Mouse (Mus musculus) heart, embryonic 16.5 days (tissue): ENCODE results near the gene Nab2. TPM values are rescaled to one million over a fixed set of nuclear protein-coding genes. Genes with fewer than 3 reads are reported as not detected.

Experiments
- ATAC-seq: fragments of 200-750 bp; cut with Nextera tagmentation; replicated peaks from 2 replicates; pipeline ENCODE4 v1.8.0; 2017; ENCODE audit warnings: moderate number of reproducible peaks; ENCODE audit not compliant: insufficient read depth, low FRiP score; ENCODE audit errors: extremely low read depth
- H3K27ac ChIP-seq: fragments of 300-500 bp; sonication (generic); 2 replicates; pipeline ENCODE4 v1.5.1; 2014; ENCODE audit warnings: mild to moderate bottlenecking, low read length, control low read depth, moderate library complexity
- H3K27me3 ChIP-seq: fragments of 300-500 bp; sonication (generic); 2 replicates; pipeline ENCODE4 v1.6.1; 2014; ENCODE audit warnings: low read length, mixed read lengths; ENCODE audit not compliant: control insufficient read depth, insufficient read depth
- H3K36me3 ChIP-seq: fragments of 300-500 bp; sonication (generic); 2 replicates; pipeline ENCODE4 v1.6.1; 2014; ENCODE audit not compliant: control insufficient read depth, insufficient read depth
- H3K4me1 ChIP-seq: fragments of 300-500 bp; sonication (generic); 2 replicates; pipeline ENCODE4 v1.6.1; 2014; ENCODE audit warnings: low read length, mixed read lengths; ENCODE audit not compliant: control insufficient read depth, insufficient read depth
- H3K4me2 ChIP-seq: fragments of 300-500 bp; sonication (generic); 2 replicates; pipeline ENCODE4 v1.6.1; 2014; ENCODE audit warnings: low read depth, mild to moderate bottlenecking, control low read depth, low read length
- H3K4me3 ChIP-seq: fragments of 300-500 bp; sonication (generic); 2 replicates; pipeline ENCODE4 v1.5.1; 2014; ENCODE audit warnings: mild to moderate bottlenecking, control low read depth, low read length
- H3K9ac ChIP-seq: fragments of 300-500 bp; sonication (generic); 2 replicates; pipeline ENCODE4 v1.6.1; 2014; ENCODE audit warnings: low read length, control low read depth
- H3K9me3 ChIP-seq: fragments of 300-500 bp; sonication (generic); replicated peaks from 2 replicates; pipeline ENCODE4 v1.6.1; 2016; ENCODE audit warnings: low read length; ENCODE audit not compliant: control insufficient read depth
- WGBS: fragments of 180-500 bp; shearing (Covaris S2); extraction: QIAGEN DNeasy Blood & Tissue Kit; methylation state at CpG from one replicate; pipeline ENCODE4 v1.1.7; 2014; 5-methylcytosine and 5-hydroxymethylcytosine counted together
- polyA plus RNA-seq: library from polyadenylated mRNA; unstranded; fragments of >200 nt; fragmentation: Nextera tagmentation; extraction: Ambion mirVana; gene quantifications from 2 replicates; pipeline ENCODE4 v1.2.1, GENCODE M21; 2015

Nab2 gene
- polyA plus RNA-seq, 1 experiment from 2014 or later = 10.9 TPM

DNA sequence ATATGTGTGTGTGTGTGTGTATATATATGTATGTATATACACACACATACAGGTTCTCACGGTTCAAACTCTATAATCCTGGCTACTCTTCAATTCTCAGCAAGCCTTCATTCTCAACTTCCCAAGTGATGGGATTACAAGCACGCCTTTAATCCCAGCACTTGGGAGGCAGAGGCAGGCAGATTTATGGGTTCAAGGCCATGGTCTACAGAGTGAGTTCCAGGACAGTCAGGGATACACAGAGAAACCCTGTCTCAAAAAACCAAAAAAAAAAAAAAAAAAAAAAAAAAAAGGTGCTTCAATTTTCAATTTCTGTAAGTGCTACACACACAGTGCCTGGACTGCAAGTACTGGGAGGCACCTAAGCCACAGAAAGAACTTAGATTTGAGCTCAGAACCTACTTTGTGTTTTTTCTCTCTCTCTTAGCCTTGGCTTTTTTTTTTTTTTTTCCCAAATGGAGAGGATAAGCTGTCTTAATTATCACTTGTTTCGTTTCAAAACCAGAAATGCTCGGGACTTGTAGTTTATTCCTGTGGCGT is 7.6 kb upstream of the Nab2 start:
- Histone ChIP-seq H3K27me3 (no peaks in the 10 kb centered on the region), H3K4me1 (peaks cover 18% of the 10 kb centered on the region), H3K4me3 (peak overlapping the region; percentile 77), H3K27ac (peak overlapping the region; percentile 62), H3K4me2 (peak overlapping the region; percentile 75), H3K36me3 (no peaks in the 10 kb centered on the region), H3K9ac (peak overlapping the region; percentile 62), H3K9me3 (no peaks in the 10 kb centered on the region)
- WGBS = 47% methylated on average over 5 of the region's 5 CpGs
- ATAC-seq = no peak

DNA sequence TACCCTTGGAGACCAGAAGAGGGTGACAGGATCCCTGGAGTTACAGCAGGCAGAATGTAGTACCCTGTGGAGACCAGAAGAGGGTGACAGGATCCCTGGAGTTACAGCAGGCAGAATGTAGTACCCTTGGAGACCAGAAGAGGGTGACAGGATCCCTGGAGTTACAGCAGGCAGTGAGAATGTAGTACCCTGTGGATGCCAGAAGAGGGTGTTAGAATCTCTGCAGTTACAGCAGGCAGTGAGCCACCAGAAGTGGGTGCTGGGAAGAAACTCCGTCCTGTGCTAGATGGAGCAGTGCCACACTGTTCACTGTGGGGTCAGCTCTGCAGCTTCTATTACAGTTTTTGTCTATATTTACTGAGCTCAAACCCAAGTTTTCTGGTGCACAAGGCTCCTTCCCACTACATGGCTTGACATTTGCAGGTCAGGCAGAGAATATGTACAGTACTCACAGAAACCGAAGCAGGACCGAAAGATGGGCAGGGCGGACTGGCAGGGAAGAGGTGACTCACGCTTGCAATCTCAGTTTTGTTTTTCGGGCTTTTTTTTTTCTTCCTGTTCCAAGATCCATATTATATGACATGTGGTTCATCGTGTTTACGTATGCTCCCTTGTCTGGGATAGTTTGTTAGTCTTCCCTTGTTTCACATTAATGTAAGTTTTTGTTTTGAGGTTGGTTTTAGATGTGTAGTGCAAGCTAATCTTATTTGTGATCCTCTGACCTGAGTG is 6.6 kb upstream of the Nab2 start:
- H3K27ac ChIP-seq = peak overlapping the region; percentile 63

DNA sequence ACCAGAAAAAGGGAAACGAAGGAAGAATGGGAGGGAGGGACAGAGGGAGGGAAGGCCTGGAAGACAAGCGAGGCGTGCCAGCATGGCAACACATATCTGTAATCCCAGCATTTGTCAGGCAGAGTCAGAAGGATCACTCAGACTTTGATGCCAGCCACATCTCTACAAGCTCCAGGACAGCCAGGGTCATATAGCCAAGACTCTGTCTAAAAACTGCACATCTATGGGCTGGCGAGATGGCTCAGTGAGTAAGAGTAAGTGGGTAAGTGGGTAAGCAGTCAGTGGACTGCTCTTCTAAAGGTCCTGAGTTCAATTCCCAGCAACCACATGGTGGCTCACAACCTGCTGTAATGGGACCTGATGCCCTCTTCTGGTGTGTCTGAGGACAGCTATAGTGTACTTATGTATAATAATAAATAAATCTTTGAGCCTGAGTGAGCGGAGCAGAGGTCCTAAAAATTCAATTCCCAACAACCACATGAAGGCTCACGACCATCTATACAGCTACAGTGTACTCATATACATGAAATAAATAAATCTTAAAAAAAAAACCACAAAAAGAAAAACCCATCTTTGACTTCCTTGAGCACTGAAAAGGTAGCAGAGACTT is 5.8 kb upstream of the Nab2 start:
- Histone ChIP-seq H3K9me3 (no peaks in the 10 kb centered on the region), H3K36me3 (no peaks in the 10 kb centered on the region), H3K4me1 (peaks cover 26% of the 10 kb centered on the region), H3K27ac (no peak overlapping the region), H3K27me3 (no peaks in the 10 kb centered on the region), H3K4me2 (no peak overlapping the region), H3K9ac (no peak overlapping the region), H3K4me3 (no peak overlapping the region)
- no peak for ATAC-seq
- WGBS = 83% methylated on average over 6 of the region's 6 CpGs

More for the DNA sequence above, 6.6 kb upstream of the Nab2 start:
- H3K4me3 ChIP-seq = no peak overlapping the region
- no peak overlapping the region for H3K9ac ChIP-seq
- H3K4me2 ChIP-seq = peak overlapping the region; percentile 22; the same call in 1 of the 2 replicates
- no peaks in the 10 kb centered on the region for H3K27me3 ChIP-seq
- 81% methylated on average over 8 of the region's 8 CpGs for WGBS
- peaks cover 18% of the 10 kb centered on the region for H3K4me1 ChIP-seq
- H3K36me3 ChIP-seq = no peaks in the 10 kb centered on the region
- no peaks in the 10 kb centered on the region for H3K9me3 ChIP-seq
- ATAC-seq = peak; percentile 21; the same call in 1 of the 2 replicates

GRCm38 (mm10) chr10:127671276-127671675 is 2.9 kb upstream of the Nab2 start:
- H3K4me1 ChIP-seq = peaks cover 26% of the 10 kb centered on the region
- ATAC-seq = no peak
- WGBS = 37% methylated on average over 2 of the region's 2 CpGs

GRCm38 (mm10) chr10:127670185-127670584 is 1.8 kb upstream of the Nab2 start:
- Histone ChIP-seq H3K9ac (no peak overlapping the region), H3K4me1 (peaks cover 27% of the 10 kb centered on the region), H3K9me3 (no peaks in the 10 kb centered on the region), H3K4me2 (no peak overlapping the region), H3K27ac (no peak overlapping the region), H3K4me3 (no peak overlapping the region), H3K27me3 (no peaks in the 10 kb centered on the region), H3K36me3 (no peaks in the 10 kb centered on the region)
- 72% methylated on average over 2 of the region's 2 CpGs for WGBS
- no peak for ATAC-seq

More at GRCm38 (mm10) chr10:127671276-127671675, 2.9 kb upstream of the Nab2 start:
- Histone ChIP-seq H3K27ac (no peak overlapping the region), H3K4me3 (no peak overlapping the region), H3K4me2 (no peak overlapping the region), H3K27me3 (no peaks in the 10 kb centered on the region), H3K9me3 (no peaks in the 10 kb centered on the region), H3K9ac (no peak overlapping the region), H3K36me3 (no peaks in the 10 kb centered on the region)

- Histone ChIP-seq H3K36me3 (peaks cover 5% of the 10 kb centered on the region; the same call in 1 of the 2 replicates), H3K9me3 (no peaks in the 10 kb centered on the region), H3K9ac (peak overlapping the region; percentile 58), H3K27ac (peak overlapping the region; percentile 99), H3K4me3 (peak overlapping the region; percentile 82), H3K4me2 (peak overlapping the region; percentile 90), H3K27me3 (no peaks in the 10 kb centered on the region), H3K4me1 (peaks cover 35% of the 10 kb centered on the region)
- ATAC-seq = no peak
- WGBS = 9% methylated on average over 7 of the region's 7 CpGs
These were observed 802 bp upstream of the Nab2 start for GRCm38 (mm10) chr10:127669170-127669569.

DNA sequence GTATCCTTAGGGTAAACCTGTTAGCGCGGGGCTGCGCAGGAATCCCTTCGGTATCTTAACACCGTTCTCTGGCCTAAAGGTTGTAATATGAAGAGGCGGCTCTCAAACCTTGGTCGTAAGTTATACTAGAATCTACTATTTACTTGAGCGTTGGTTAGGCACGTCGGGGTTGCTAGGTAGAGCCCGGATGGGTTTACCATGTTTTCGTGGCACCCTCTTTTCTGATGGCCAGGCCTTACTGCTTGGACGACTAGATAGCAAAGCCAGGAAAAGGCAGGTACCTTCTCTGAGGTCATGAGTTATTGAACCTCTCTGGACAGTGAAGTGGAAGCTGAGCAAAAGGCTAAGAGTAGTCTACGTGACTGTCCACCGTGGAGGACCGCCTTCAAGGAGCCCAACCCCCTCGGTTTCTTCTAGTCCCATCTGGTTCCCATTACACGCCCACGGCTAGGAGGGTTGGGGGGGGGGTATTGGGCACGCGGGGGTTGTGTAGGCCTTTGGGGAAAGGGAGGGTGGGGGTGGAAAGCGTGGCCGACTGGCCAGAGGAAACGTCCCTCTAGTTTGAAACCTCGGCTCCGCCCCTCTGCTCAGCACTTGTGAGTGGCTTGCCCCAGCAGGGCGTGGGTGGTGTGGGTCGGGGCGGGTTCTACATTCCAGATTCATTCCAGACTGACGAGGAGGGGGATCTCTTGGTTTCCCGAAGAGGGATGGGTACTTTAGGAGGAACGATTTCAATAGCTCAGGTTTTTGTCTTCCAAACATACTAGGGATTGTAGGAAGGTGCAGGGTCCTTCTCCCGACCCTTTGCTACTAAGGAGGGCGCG is 887 bp downstream of the Nab2 start:
- Histone ChIP-seq H3K4me1 (peaks cover 51% of the 10 kb centered on the region), H3K27me3 (no peaks in the 10 kb centered on the region), H3K4me2 (peak overlapping the region; percentile 90), H3K9me3 (no peaks in the 10 kb centered on the region), H3K4me3 (peak overlapping the region; percentile 82), H3K36me3 (peaks cover 5% of the 10 kb centered on the region; the same call in 1 of the 2 replicates), H3K27ac (peak overlapping the region; percentile 99), H3K9ac (peak overlapping the region; percentile 93)
- peak; percentile 70 for ATAC-seq
- WGBS = 2% methylated on average over 34 of the region's 35 CpGs

- Histone ChIP-seq H3K4me1 (peaks cover 58% of the 10 kb centered on the region), H3K9ac (peak within 1 kb of the TSS; percentile 93), H3K4me2 (peak within 1 kb of the TSS; percentile 90), H3K9me3 (no peaks in the 10 kb centered on the region), H3K27me3 (no peaks in the 10 kb centered on the region), H3K36me3 (peaks cover 5% of the 10 kb centered on the region; the same call in 1 of the 2 replicates), H3K4me3 (peak within 1 kb of the TSS; percentile 82), H3K27ac (peak within 1 kb of the TSS; percentile 99)
- WGBS = under 1% methylated on average over 73 of the region's 73 CpGs
- peak; percentile 62 for ATAC-seq
These were observed 1.7 kb downstream of the Nab2 start, which contains the start of gene Nemp1 for GRCm38 (mm10) chr10:127666501-127667268. Nemp1 (plus strand) TSS chr10:127666901.
